Mouse (Mus musculus): Measurements from ENCODE around the gene Dzip1. TPM values are rescaled to one million over a fixed set of nuclear protein-coding genes. Genes with fewer than 3 reads are reported as not detected.
A peak's percentile ranks its signal among the peaks of the same experiment; 100 is the strongest.

The Dzip1 gene
- total and polyA plus RNA-seq, 2 experiments from 2014 or later: 99.0 to 352 TPM

DNA sequence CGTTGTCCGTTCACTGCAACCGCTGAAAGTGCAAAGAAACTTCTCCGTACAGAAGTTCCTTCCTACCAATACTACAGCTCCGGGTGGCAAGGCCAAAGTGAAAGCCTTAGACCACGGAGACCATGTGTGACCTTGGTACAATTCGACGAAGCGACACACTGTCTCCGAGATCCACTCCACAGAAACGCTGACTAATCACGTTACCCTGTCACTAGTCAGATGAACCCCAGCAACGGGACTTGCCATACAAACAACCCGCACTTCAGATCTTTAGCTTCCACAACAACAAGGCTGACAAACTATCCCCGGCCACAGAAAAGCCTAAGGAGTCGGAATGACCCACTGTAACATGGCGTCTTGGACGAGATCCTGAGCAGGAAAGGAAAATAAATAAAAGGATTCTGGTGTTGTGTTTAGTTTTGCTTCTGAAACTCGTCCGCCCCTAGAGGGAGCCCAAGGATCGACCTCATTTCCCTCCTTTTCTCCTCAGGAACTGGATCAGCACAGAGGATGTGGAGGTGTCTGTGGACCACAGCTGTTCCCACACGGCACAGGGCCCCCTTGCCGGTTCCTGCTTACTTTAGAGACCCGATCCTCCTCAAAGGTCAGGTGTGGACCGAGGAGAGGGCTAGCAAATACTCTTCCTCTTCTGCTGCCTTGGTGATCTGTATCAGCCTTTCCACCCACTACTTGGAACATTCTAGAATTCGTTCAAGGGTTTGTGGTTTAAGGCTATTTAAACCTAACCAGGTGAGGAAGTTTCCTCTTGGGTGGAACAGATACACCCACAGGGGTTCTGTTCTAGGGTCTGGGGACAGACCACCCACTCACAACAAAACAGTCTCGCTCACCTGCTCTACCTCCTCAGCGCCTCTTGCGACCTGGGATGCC is 14.7 kb downstream of the Dzip1 start:
- Histone ChIP-seq H3K36me3 (ENCODE audit: insufficient read depth, low read length) (peaks cover 45% of the 10 kb centered on the region), H3K27me3 (ENCODE audit: insufficient read depth, low read length) (no peaks in the 10 kb centered on the region), H3K9me3 (ENCODE audit: low read length) (no peaks in the 10 kb centered on the region), H3K9ac (replicated peaks; ENCODE audit: low read length) (no peak overlapping the region), H3K4me3 (ENCODE audit: low read length) (no peak overlapping the region), H3K4me2 (ENCODE audit: low read depth, low read length) (no peak overlapping the region), H3K27ac (no peak overlapping the region), H3K4me1 (ENCODE audit: insufficient read depth, low read length) (no peaks in the 10 kb centered on the region)
- peak; percentile 62; the same call in 1 of the 2 replicates for ATAC-seq
- peak; percentile 69 for DNase-seq (ENCODE audit: low spot score)
- peak; percentile 75 for TF ChIP-seq CTCF (IDR thresholded peaks at IDR 0.05; ENCODE audit: low read depth)
- WGBS: 70% methylated on average over 29 of the region's 29 CpGs

DNA sequence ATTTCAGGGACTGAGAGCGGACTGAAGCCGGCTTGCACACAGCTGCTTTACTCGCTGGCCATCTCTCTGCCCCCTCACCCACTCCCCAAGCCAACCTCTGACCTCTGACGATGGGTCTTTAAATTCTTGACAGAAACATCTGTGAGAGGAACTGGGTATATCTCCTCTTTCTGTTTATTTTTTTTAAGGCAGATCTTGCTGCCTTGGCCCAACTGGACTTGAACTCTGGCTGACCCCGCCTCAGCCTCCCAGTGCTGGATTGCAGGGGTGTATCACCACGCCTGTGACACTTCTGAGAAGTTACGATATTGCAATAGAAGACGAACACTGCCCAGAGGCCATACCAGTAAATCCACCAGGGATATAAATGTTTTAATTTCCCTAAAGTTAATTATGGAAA is 15.4 kb downstream of the Dzip1 start:
- no peak overlapping the region for H3K27ac ChIP-seq
- no peak for TF ChIP-seq CTCF (IDR thresholded peaks at IDR 0.05; ENCODE audit: low read depth)
- no peak overlapping the region for H3K9ac ChIP-seq (replicated peaks; ENCODE audit: low read length)
- H3K9me3 ChIP-seq (ENCODE audit: low read length): no peaks in the 10 kb centered on the region
- peaks cover 45% of the 10 kb centered on the region for H3K36me3 ChIP-seq (ENCODE audit: insufficient read depth, low read length)
- DNase-seq (ENCODE audit: low spot score) (no peak), ATAC-seq (no peak)
- no peak overlapping the region for H3K4me3 ChIP-seq (ENCODE audit: low read length)
- 85% methylated on average over 8 of the region's 8 CpGs for WGBS
- no peaks in the 10 kb centered on the region for H3K4me1 ChIP-seq (ENCODE audit: insufficient read depth, low read length)
- no peaks in the 10 kb centered on the region for H3K27me3 ChIP-seq (ENCODE audit: insufficient read depth, low read length)
- no peak overlapping the region for H3K4me2 ChIP-seq (ENCODE audit: low read depth, low read length)

GRCm38 (mm10) chr14:118907592-118907991 is 17.7 kb downstream of the Dzip1 start:
- Histone ChIP-seq H3K27me3 (ENCODE audit: insufficient read depth, low read length) (no peaks in the 10 kb centered on the region), H3K4me1 (ENCODE audit: insufficient read depth, low read length) (no peaks in the 10 kb centered on the region), H3K9me3 (ENCODE audit: low read length) (no peaks in the 10 kb centered on the region), H3K36me3 (ENCODE audit: insufficient read depth, low read length) (peaks cover 46% of the 10 kb centered on the region), H3K4me2 (ENCODE audit: low read depth, low read length) (no peak overlapping the region), H3K4me3 (ENCODE audit: low read length) (no peak overlapping the region), H3K27ac (no peak overlapping the region), H3K9ac (replicated peaks; ENCODE audit: low read length) (no peak overlapping the region)
- no peak for ATAC-seq
- WGBS: 62% methylated on average over 8 of the region's 8 CpGs
- TF ChIP-seq CTCF (IDR thresholded peaks at IDR 0.05; ENCODE audit: low read depth): no peak
- DNase-seq (ENCODE audit: low spot score): no peak

GRCm38 (mm10) chr14:118903867-118904562 is 21.2 kb downstream of the Dzip1 start:
- WGBS: 20% methylated on average over 6 of the region's 6 CpGs
- H3K9me3 ChIP-seq (ENCODE audit: low read length): no peaks in the 10 kb centered on the region
- no peak overlapping the region; the same call in 1 of the 2 replicates for H3K27ac ChIP-seq
- no peak overlapping the region for H3K9ac ChIP-seq (replicated peaks; ENCODE audit: low read length)
- peaks cover 58% of the 10 kb centered on the region for H3K36me3 ChIP-seq (ENCODE audit: insufficient read depth, low read length)
- ATAC-seq: peak; percentile 36; the same call in 1 of the 2 replicates
- H3K4me1 ChIP-seq (ENCODE audit: insufficient read depth, low read length): no peaks in the 10 kb centered on the region
- H3K4me2 ChIP-seq (ENCODE audit: low read depth, low read length): no peak overlapping the region
- no peaks in the 10 kb centered on the region for H3K27me3 ChIP-seq (ENCODE audit: insufficient read depth, low read length)
- peak; percentile 26 for DNase-seq (ENCODE audit: low spot score)
- TF ChIP-seq CTCF (IDR thresholded peaks at IDR 0.05; ENCODE audit: low read depth): no peak
- H3K4me3 ChIP-seq (ENCODE audit: low read length): no peak overlapping the region

DNA sequence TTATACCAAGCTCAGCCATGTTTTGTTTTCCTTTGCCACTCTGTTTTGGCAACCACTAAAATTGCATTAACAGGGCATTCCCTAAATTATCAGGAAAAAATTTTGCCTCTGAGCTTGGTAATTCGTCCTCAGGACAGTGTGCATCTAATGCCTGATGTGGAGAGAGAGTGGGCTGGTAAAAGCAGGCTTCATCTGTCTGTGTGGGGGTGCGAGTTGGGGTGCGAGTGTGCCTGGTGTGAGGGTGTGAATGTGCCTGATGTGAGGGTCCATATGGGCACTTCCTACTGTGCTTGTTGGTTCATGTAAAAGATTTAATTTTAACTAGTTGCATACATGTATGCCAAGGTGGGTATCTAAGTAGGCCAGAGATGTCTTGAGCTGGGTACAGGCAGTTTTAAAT is 21.9 kb downstream of the Dzip1 start:
- H3K27me3 ChIP-seq (ENCODE audit: insufficient read depth, low read length): no peaks in the 10 kb centered on the region
- no peak overlapping the region for H3K9ac ChIP-seq (replicated peaks; ENCODE audit: low read length)
- H3K4me3 ChIP-seq (ENCODE audit: low read length): no peak overlapping the region
- ATAC-seq: no peak
- H3K36me3 ChIP-seq (ENCODE audit: insufficient read depth, low read length): peaks cover 56% of the 10 kb centered on the region
- H3K4me2 ChIP-seq (ENCODE audit: low read depth, low read length): no peak overlapping the region
- no peak for DNase-seq (ENCODE audit: low spot score)
- TF ChIP-seq CTCF (IDR thresholded peaks at IDR 0.05; ENCODE audit: low read depth): no peak
- WGBS: 75% methylated on average over 3 of the region's 3 CpGs
- H3K9me3 ChIP-seq (ENCODE audit: low read length): no peaks in the 10 kb centered on the region
- H3K4me1 ChIP-seq (ENCODE audit: insufficient read depth, low read length): no peaks in the 10 kb centered on the region
- H3K27ac ChIP-seq: no peak overlapping the region

DNA sequence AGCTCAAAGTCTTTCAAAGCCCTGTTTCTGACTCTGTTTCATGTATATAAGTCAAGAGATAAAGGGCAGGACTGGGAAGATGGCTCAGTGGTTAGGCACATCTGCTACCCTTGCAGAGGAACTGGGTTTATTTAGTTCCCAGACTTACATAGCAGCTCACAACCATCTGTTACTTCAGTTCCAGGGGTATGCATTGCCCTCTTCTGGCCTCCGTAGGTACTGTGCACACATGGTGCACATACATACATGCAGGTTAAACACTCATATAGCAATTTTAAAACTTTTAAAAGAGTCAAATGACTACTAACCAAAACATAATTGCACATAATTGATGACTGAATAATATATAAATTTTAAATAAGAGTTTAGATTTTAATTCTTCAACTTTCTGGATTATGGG is 24.3 kb downstream of the Dzip1 start:
- no peak overlapping the region for H3K4me3 ChIP-seq (ENCODE audit: low read length)
- no peaks in the 10 kb centered on the region for H3K9me3 ChIP-seq (ENCODE audit: low read length)
- peaks cover 48% of the 10 kb centered on the region for H3K36me3 ChIP-seq (ENCODE audit: insufficient read depth, low read length)
- no peak overlapping the region for H3K27ac ChIP-seq
- 98% methylated on average over 1 of the region's 1 CpGs for WGBS
- H3K27me3 ChIP-seq (ENCODE audit: insufficient read depth, low read length): no peaks in the 10 kb centered on the region
- no peaks in the 10 kb centered on the region for H3K4me1 ChIP-seq (ENCODE audit: insufficient read depth, low read length)
- TF ChIP-seq CTCF (IDR thresholded peaks at IDR 0.05; ENCODE audit: low read depth): peak; percentile 14; the same call in 1 of the 2 replicates
- no peak for DNase-seq (ENCODE audit: low spot score)
- ATAC-seq: no peak
- H3K4me2 ChIP-seq (ENCODE audit: low read depth, low read length): no peak overlapping the region
- H3K9ac ChIP-seq (replicated peaks; ENCODE audit: low read length): no peak overlapping the region

All from hindbrain, postnatal 0 days (tissue).